Mouse (Mus musculus): ENCODE results near the gene Gm37240. TPM values are rescaled to one million over a fixed set of nuclear protein-coding genes. Genes with fewer than 3 reads are reported as not detected.

Gene Gm37240
- total RNA-seq, 1 experiment: 1.2 TPM

- H3K4me3 ChIP-seq (ENCODE audit: insufficient read depth in 1 of 2, low read depth in 1 of 2, low read length in 2 of 2, poor library complexity in 1 of 2, severe bottlenecking in 1 of 2): no peak overlapping the region
- no peaks in the 10 kb centered on the region for H3K9me3 ChIP-seq (ENCODE audit: control insufficient read depth, insufficient read depth, low read depth, low read length)
- in situ Hi-C loops (cut with MboI; ENCODE audit: low sequenced_read_pairs in 2 of 2, unreplicated experiment in 2 of 2): no loop called here
- no peak overlapping the region for H3K27ac ChIP-seq (ENCODE audit: insufficient read depth, low read depth, low read length, poor library complexity, severe bottlenecking)
- H3K9ac ChIP-seq (ENCODE audit: insufficient read depth, low read depth, low read length, poor library complexity, severe bottlenecking): no peak overlapping the region
- no peaks in the 10 kb centered on the region for H3K36me3 ChIP-seq (ENCODE audit: control insufficient read depth, insufficient read depth, low read length, poor library complexity, severe bottlenecking)
- no peak for DNase-seq (ENCODE audit: low read depth, low spot score)
- TF ChIP-seq ZC3H11A (IDR thresholded peaks at IDR 0.05; ENCODE audit: borderline replicate concordance, low read depth, low read length): no peak
- no peak for TF ChIP-seq HCFC1 (IDR thresholded peaks at IDR 0.05; ENCODE audit: borderline replicate concordance, insufficient read depth, low read length)
- no peak for TF ChIP-seq MAFK (IDR thresholded peaks at IDR 0.05; ENCODE audit: insufficient read depth, low read depth, low read length)
- no peak for TF ChIP-seq ZNF384 (IDR thresholded peaks at IDR 0.05; ENCODE audit: low read depth, low read length)
- TF ChIP-seq CHD2 (IDR thresholded peaks at IDR 0.05; ENCODE audit: low read depth, low read length): no peak
- H3K4me1 ChIP-seq (ENCODE audit: control insufficient read depth in 2 of 2, insufficient read depth in 2 of 2, low read length in 2 of 2, poor library complexity in 1 of 2): no peaks in the 10 kb centered on the region
Measured at GRCm38 (mm10) chr3:84474981-84475775, 1412.1 kb downstream of the Gm37240 start.

- Histone ChIP-seq H3K9ac (ENCODE audit: insufficient read depth, low read depth, low read length, poor library complexity, severe bottlenecking) (no peak overlapping the region), H3K27ac (ENCODE audit: insufficient read depth, low read depth, low read length, poor library complexity, severe bottlenecking) (no peak overlapping the region), H3K36me3 (ENCODE audit: control insufficient read depth, insufficient read depth, low read length, poor library complexity, severe bottlenecking) (no peaks in the 10 kb centered on the region), H3K9me3 (ENCODE audit: control insufficient read depth, insufficient read depth, low read depth, low read length) (no peaks in the 10 kb centered on the region), H3K4me1 (ENCODE audit: control insufficient read depth in 2 of 2, insufficient read depth in 2 of 2, low read length in 2 of 2, poor library complexity in 1 of 2) (no peaks in the 10 kb centered on the region), H3K4me3 (ENCODE audit: insufficient read depth in 1 of 2, low read depth in 1 of 2, low read length in 2 of 2, poor library complexity in 1 of 2, severe bottlenecking in 1 of 2) (no peak overlapping the region)
- in situ Hi-C loops (cut with MboI; ENCODE audit: low sequenced_read_pairs in 2 of 2, unreplicated experiment in 2 of 2): no loop called here
- no peak for DNase-seq (ENCODE audit: low read depth, low spot score)
- TF ChIP-seq CHD2 (IDR thresholded peaks at IDR 0.05; ENCODE audit: low read depth, low read length) (no peak), ZC3H11A (IDR thresholded peaks at IDR 0.05; ENCODE audit: borderline replicate concordance, low read depth, low read length) (no peak), HCFC1 (IDR thresholded peaks at IDR 0.05; ENCODE audit: borderline replicate concordance, insufficient read depth, low read length) (no peak), ZNF384 (IDR thresholded peaks at IDR 0.05; ENCODE audit: low read depth, low read length) (no peak), MAFK (IDR thresholded peaks at IDR 0.05; ENCODE audit: insufficient read depth, low read depth, low read length) (no peak)
Measured at GRCm38 (mm10) chr3:84474398-84474797, 1412.9 kb downstream of the Gm37240 start.

- no peak for TF ChIP-seq MAFK (IDR thresholded peaks at IDR 0.05; ENCODE audit: insufficient read depth, low read depth, low read length)
- TF ChIP-seq ZNF384 (IDR thresholded peaks at IDR 0.05; ENCODE audit: low read depth, low read length): no peak
- TF ChIP-seq HCFC1 (IDR thresholded peaks at IDR 0.05; ENCODE audit: borderline replicate concordance, insufficient read depth, low read length): no peak
- TF ChIP-seq ZC3H11A (IDR thresholded peaks at IDR 0.05; ENCODE audit: borderline replicate concordance, low read depth, low read length): no peak
- H3K4me1 ChIP-seq (ENCODE audit: control insufficient read depth in 2 of 2, insufficient read depth in 2 of 2, low read length in 2 of 2, poor library complexity in 1 of 2): no peaks in the 10 kb centered on the region
- no peaks in the 10 kb centered on the region for H3K9me3 ChIP-seq (ENCODE audit: control insufficient read depth, insufficient read depth, low read depth, low read length)
- H3K4me3 ChIP-seq (ENCODE audit: insufficient read depth in 1 of 2, low read depth in 1 of 2, low read length in 2 of 2, poor library complexity in 1 of 2, severe bottlenecking in 1 of 2): no peak overlapping the region
- no peak overlapping the region for H3K27ac ChIP-seq (ENCODE audit: insufficient read depth, low read depth, low read length, poor library complexity, severe bottlenecking)
- no peak for DNase-seq (ENCODE audit: low read depth, low spot score)
- H3K9ac ChIP-seq (ENCODE audit: insufficient read depth, low read depth, low read length, poor library complexity, severe bottlenecking): no peak overlapping the region
- in situ Hi-C loops (cut with MboI; ENCODE audit: low sequenced_read_pairs in 2 of 2, unreplicated experiment in 2 of 2): no loop called here
- H3K36me3 ChIP-seq (ENCODE audit: control insufficient read depth, insufficient read depth, low read length, poor library complexity, severe bottlenecking): no peaks in the 10 kb centered on the region
Measured at GRCm38 (mm10) chr3:84472955-84473354, 1414.4 kb downstream of the Gm37240 start.

GRCm38 (mm10) chr3:84472527-84472926 lies 1414.8 kb downstream of the Gm37240 start:
- Histone ChIP-seq H3K36me3 (ENCODE audit: control insufficient read depth, insufficient read depth, low read length, poor library complexity, severe bottlenecking) (no peaks in the 10 kb centered on the region), H3K27ac (ENCODE audit: insufficient read depth, low read depth, low read length, poor library complexity, severe bottlenecking) (no peak overlapping the region), H3K4me1 (ENCODE audit: control insufficient read depth in 2 of 2, insufficient read depth in 2 of 2, low read length in 2 of 2, poor library complexity in 1 of 2) (no peaks in the 10 kb centered on the region), H3K9me3 (ENCODE audit: control insufficient read depth, insufficient read depth, low read depth, low read length) (no peaks in the 10 kb centered on the region), H3K9ac (ENCODE audit: insufficient read depth, low read depth, low read length, poor library complexity, severe bottlenecking) (no peak overlapping the region), H3K4me3 (ENCODE audit: insufficient read depth in 1 of 2, low read depth in 1 of 2, low read length in 2 of 2, poor library complexity in 1 of 2, severe bottlenecking in 1 of 2) (no peak overlapping the region)
- in situ Hi-C loops (cut with MboI; ENCODE audit: low sequenced_read_pairs in 2 of 2, unreplicated experiment in 2 of 2): no loop called here
- no peak for TF ChIP-seq MAFK (IDR thresholded peaks at IDR 0.05; ENCODE audit: insufficient read depth, low read depth, low read length)
- TF ChIP-seq CHD2 (IDR thresholded peaks at IDR 0.05; ENCODE audit: low read depth, low read length): no peak
- no peak for TF ChIP-seq ZC3H11A (IDR thresholded peaks at IDR 0.05; ENCODE audit: borderline replicate concordance, low read depth, low read length)
- TF ChIP-seq ZNF384 (IDR thresholded peaks at IDR 0.05; ENCODE audit: low read depth, low read length): no peak
- no peak for TF ChIP-seq HCFC1 (IDR thresholded peaks at IDR 0.05; ENCODE audit: borderline replicate concordance, insufficient read depth, low read length)
- DNase-seq (ENCODE audit: low read depth, low spot score): no peak

Data from ES-E14 (cell line).